Mouse (Mus musculus) MEL (cell line): ENCODE results near the gene Ess2.

Experiments
- CHD2 ChIP-seq: IDR thresholded peaks from 2 replicates; pipeline ENCODE4 v1.6.1; 2011; ENCODE audit warnings: low read length, improper control_type of control experiment
- E2F4 ChIP-seq: IDR thresholded peaks from 2 replicates; pipeline ENCODE4 v1.6.1; 2011; ENCODE audit warnings: low read depth, low read length, improper control_type of control experiment, borderline replicate concordance

DNA sequence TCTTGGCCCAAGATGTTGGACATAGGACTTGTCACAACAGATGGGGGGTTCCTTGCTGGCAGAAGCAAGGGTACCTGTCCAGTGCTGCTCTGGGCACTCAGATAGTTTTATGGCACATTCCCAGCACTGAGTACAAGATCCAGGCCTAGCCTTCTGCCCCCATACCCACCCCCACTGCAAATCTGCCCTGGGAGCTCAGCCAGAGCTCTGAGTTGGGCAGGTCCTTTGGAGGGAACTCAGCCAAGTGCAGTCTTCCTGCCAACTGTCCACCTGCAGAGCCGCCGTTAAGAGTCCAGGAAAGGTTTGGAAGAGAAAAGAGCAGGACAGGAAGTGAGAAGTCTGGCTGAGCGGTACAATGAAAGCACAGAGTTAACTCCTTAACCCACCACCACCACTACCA lies 18.5 kb downstream of the Ess2 start:
- TF ChIP-seq CHD2 (no peak), E2F4 (no peak)
